Mouse (Mus musculus): ENCODE measurements around the gene Hoxa2.

DNA sequence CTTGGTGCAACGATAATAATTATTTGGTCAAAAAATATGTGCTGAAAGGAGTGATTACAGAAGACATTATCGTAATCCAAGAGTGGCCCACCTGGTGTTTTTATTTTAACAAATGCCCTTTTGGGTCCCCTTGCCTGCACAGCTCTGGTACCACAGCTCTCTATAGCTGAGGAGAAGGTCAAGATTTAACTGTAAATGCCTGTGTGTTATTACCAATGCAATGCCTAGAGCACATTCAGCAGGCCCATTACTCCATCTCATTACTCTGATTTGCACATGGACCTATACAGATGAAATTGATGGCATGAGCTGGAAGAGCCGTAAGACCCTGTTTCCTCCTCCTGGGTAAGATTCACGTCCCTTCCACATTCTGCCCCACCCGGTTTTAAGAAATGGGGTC is 25.5 kb downstream of the Hoxa2 start:
- no peak for TF ChIP-seq CTCF (conservative IDR thresholded peaks at IDR 0.05; ENCODE audit: low read length)
- TF ChIP-seq POU5F1 (IDR thresholded peaks at IDR 0.05; ENCODE audit: borderline replicate concordance, low read length) = no peak

All from E14TG2a.4 (cell line).